Mouse (Mus musculus) granulocyte monocyte progenitor cell, adult 5-6 weeks (primary cell): ENCODE data around the gene Nkg7. TPM values are rescaled to one million over a fixed set of nuclear protein-coding genes. Genes with fewer than 3 reads are reported as not detected.

Experiments
- ATAC-seq: replicated peaks from 2 replicates; pipeline ENCODE4 v1.8.0; 2016; ENCODE audit warnings: mild to moderate bottlenecking, moderate TSS enrichment, inconsistent platforms; ENCODE audit not compliant: poor library complexity, severe bottlenecking
- total RNA-seq, 2 experiments: library from RNA; stranded (forward) in 1 of 2; stranded (reverse) in 1 of 2; fragments of 200-712, 200-1000 nt in 1 of 2; fragments of >200 nt in 1 of 2; fragmentation: Nextera tagmentation in 1 of 2; gene quantifications; 2 replicates each; pipeline ENCODE4 v1.2.3; 2014 to 2017

Gene Nkg7
- total RNA-seq, 2 experiments from 2014 or later = 227 to 862 TPM

- peak; percentile 65 for ATAC-seq
Measured at GRCm38 (mm10) chr7:43443126-43443916, 6.4 kb downstream of the Nkg7 start.

GRCm38 (mm10) chr7:43443917-43444293 lies 7.0 kb downstream of the Nkg7 start, which contains the start of the genes Etfb and Gm45233:
Gene Etfb (plus strand): TSS chr7:43444083.
Gene Gm45233 (plus strand): TSS chr7:43444128.
- peak; percentile 70 for ATAC-seq

GRCm38 (mm10) chr7:43447801-43448200 lies 10.9 kb downstream of the Nkg7 start:
- peak; percentile 12 for ATAC-seq

GRCm38 (mm10) chr7:43448246-43448645 lies 11.4 kb downstream of the Nkg7 start:
- no peak for ATAC-seq

- no peak for ATAC-seq
Measured at GRCm38 (mm10) chr7:43449811-43450210, 12.9 kb downstream of the Nkg7 start.

- no peak for ATAC-seq
Measured at GRCm38 (mm10) chr7:43451726-43452125, 14.9 kb downstream of the Nkg7 start.

- peak; percentile 86 for ATAC-seq
Measured at GRCm38 (mm10) chr7:43452609-43453008, 15.7 kb downstream of the Nkg7 start.

- no peak for ATAC-seq
Measured at GRCm38 (mm10) chr7:43453599-43454355, 16.9 kb downstream of the Nkg7 start.

GRCm38 (mm10) chr7:43454371-43454770 lies 17.5 kb downstream of the Nkg7 start:
- no peak for ATAC-seq

- ATAC-seq = no peak
Measured at GRCm38 (mm10) chr7:43462851-43463250, 26.0 kb downstream of the Nkg7 start, which contains the start of gene Vsig10l. Gene Vsig10l (plus strand): TSS chr7:43463151.

- ATAC-seq = no peak
Measured at GRCm38 (mm10) chr7:43463976-43464375, 27.1 kb downstream of the Nkg7 start.

GRCm38 (mm10) chr7:43464864-43465343 lies 28.0 kb downstream of the Nkg7 start:
- peak; percentile 16 for ATAC-seq

GRCm38 (mm10) chr7:43465344-43466098 lies 28.6 kb downstream of the Nkg7 start:
- peak; percentile 78 for ATAC-seq

- ATAC-seq = peak; percentile 62
Measured at GRCm38 (mm10) chr7:43466099-43466694, 29.3 kb downstream of the Nkg7 start.

GRCm38 (mm10) chr7:43470373-43470772 lies 33.5 kb downstream of the Nkg7 start:
- no peak for ATAC-seq

GRCm38 (mm10) chr7:43475706-43476105 lies 38.8 kb downstream of the Nkg7 start:
- ATAC-seq = peak; percentile 54

- no peak for ATAC-seq
Measured at GRCm38 (mm10) chr7:43476376-43476775, 39.5 kb downstream of the Nkg7 start.

GRCm38 (mm10) chr7:43481191-43481590 lies 44.3 kb downstream of the Nkg7 start:
- no peak for ATAC-seq

- no peak for ATAC-seq
Measured at GRCm38 (mm10) chr7:43482090-43482716, 45.3 kb downstream of the Nkg7 start.

GRCm38 (mm10) chr7:43483236-43483635 lies 46.4 kb downstream of the Nkg7 start:
- ATAC-seq = peak; percentile 68
